Mouse (Mus musculus): ENCODE measurements at regions not wholly inside any gene's neighbourhood (a gene's known extent, or its start where the extent isn't known, plus 50 kb on each side); places are given as distances from the start of the nearest gene placed in this dataset.

DNA sequence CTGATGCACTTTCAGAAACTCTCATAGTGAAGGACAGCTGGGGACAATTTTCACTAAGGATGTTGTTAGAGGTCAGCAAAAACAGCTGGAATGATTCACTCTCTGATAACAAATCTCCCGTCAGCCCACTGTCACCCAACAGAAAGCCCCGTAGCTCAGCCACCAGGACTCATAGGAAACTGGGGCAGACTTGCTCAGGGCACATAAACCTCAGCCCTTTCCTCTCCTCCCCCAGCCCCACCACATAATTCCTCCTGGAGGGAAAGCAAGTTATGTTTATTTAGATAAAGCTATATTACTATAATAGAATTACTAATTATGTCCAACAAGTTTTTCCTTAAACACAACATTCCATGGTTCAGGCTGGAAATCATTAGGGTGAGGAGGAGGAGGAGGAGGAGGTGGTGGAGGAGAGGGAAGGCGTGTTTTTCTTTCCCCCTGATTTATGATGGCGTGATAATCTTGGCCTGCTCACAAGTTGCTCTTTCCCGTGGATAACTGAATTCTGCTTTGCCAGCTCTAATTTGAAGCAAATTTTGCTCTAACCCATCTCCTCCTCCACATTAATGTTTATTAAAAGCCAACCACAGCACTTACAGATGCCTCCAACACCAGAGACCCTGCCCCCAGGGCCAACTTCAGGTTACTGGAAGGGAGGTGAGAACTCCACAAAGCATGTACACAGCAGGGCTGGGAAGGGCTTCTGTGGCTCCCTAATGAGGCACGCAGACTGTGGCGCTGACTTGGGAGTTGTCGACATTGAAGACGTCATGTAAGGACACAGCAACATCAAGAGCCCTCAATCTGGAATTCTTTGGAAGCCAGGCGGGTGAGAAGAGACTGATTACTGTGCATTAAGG, 475.8 kb downstream of the Dhx35 start:
- TF ChIP-seq CTCF (IDR thresholded peaks at IDR 0.05; ENCODE audit: low read depth, low read length) = no peak
- no peak for TF ChIP-seq POLR2A (IDR thresholded peaks at IDR 0.05; ENCODE audit: extremely low read depth, insufficient read depth, low read length)
